In the genomic region with DNA sequence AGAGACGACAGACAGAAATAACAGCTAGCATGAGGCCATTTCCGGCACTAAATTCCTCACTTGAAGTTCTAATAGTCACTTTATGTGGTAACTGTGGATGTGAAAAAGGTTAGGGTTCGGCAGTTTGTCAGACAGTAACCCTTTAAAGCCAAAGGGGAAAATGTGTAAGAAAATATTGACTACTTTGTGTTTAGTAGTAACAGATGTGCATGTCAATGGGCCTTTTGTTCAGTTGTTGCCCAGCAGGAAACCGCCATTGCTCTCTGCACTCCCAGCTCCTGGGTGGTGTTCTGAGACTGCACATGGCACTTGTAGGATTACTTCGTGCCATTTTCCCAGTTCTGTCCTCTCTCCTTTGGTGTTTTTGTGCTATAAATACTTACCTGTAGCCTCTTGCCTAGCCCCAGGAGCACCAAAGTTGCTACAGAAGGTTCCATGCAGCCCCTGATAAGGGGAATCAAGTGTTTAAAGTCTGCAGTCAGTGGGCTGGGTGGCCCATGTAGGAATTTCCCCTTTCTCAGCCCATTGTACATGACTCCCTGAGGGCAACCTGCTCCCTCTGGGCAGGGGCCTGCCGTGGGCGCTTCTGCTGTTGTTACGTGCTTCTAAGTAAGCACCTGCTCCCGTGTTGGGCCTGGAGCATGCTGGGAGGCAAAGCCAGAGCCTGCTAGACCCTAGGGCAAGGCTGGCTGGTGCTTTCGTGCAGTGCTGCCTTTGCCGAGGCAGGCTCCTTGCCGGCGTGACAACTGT, we compare ENCODE assay signal across 10 mouse cellular contexts.
DNase-seq lines count a peak whose midpoint lies in the region.
"Had no signal": no experiment of that assay in that cellular context is flagged by ENCODE, and none has a peak within 500 bp of the region (broad histone marks: within the 10 kb centered on the region; RNA-seq: fewer than 3 reads in every experiment).

No protein-coding gene starts in this region.

- no peaks in the 10 kb centered on the region for H3K27me3 ChIP-seq in heart, embryonic 10.5 days (ENCODE audit: insufficient read depth, poor library complexity, severe bottlenecking)
- H3K27me3 ChIP-seq: forebrain, embryonic 13.5 days had no signal

- no peaks in the 10 kb centered on the region for H3K36me3 ChIP-seq in heart, embryonic 10.5 days

- intact Hi-C loops in heart, postnatal 36 days (cut with DNase I) = no loop called here

- no peak overlapping the region for H3K4me3 ChIP-seq in heart, embryonic 10.5 days
- H3K4me3 ChIP-seq: forebrain, embryonic 13.5 days had no signal

- peak overlapping the region; percentile 70 for H3K27ac ChIP-seq in heart, embryonic 10.5 days
- H3K27ac ChIP-seq: forebrain, embryonic 13.5 days had no signal

- peaks cover 44% of the 10 kb centered on the region for H3K4me1 ChIP-seq in heart, embryonic 10.5 days

- WGBS in heart, embryonic 10.5 days = 60% methylated on average over 13 of the region's 13 CpGs

- DNase-seq in heart, embryonic 10.5 days (ENCODE audit: low spot score) = no peak
- DNase-seq in heart, postnatal 36 days = no peak
- DNase-seq in 3T3-L1 (ENCODE audit: low read depth, low spot score) = peak; percentile 46
- peak; percentile 44 to 51 for DNase-seq in cerebellum, postnatal 10 days
- DNase-seq in hindlimb bud, embryonic 11.5 days (ENCODE audit: extremely low spot score, low read depth, low spot score) = peak; percentile 73
- no peak for DNase-seq in adrenal gland, adult (ENCODE audit: inconsistent age in 2 of 2, low spot score in 1 of 2)
- no peak for DNase-seq in right cerebral cortex, adult 18-20 months
- no peak for DNase-seq in thymus, postnatal 4 days
- DNase-seq: thymus, adult 18-20 months had no signal

- no peaks in the 10 kb centered on the region for H3K9me3 ChIP-seq in heart, embryonic 10.5 days
- H3K9me3 ChIP-seq: forebrain, embryonic 13.5 days had no signal

Comparison
In these comparisons a context has a peak if more than half of its experiments do, and no peak if none do; other contexts are left out.
1. DNase-seq: peak in 3T3-L1 (single experiment), cerebellum, postnatal 10 days (2 of 2) and hindlimb bud, embryonic 11.5 days (single experiment); none in heart, embryonic 10.5 days (single experiment), heart, postnatal 36 days (0 of 2), adrenal gland, adult (0 of 2), right cerebral cortex, adult 18-20 months (single experiment) and thymus, postnatal 4 days (single experiment).